Mouse (Mus musculus): ENCODE data around the gene Itga4.

Gene Itga4

GRCm38 (mm10) chr2:79255192-79256000, at the start of gene Itga4:
Gene Itga4, plus strand, starts transcription at chr2:79255426.
- peak; percentile 87 to 89 for DNase-seq

GRCm38 (mm10) chr2:79206191-79206755, 49.0 kb upstream of the Itga4 start:
- DNase-seq: no peak

- no peak for DNase-seq
These were observed 40.2 kb upstream of the Itga4 start for GRCm38 (mm10) chr2:79214982-79215381.

GRCm38 (mm10) chr2:79215479-79215878, 39.7 kb upstream of the Itga4 start:
- no peak for DNase-seq

GRCm38 (mm10) chr2:79224714-79225426, 30.4 kb upstream of the Itga4 start:
- DNase-seq: no peak

- no peak for DNase-seq
These were observed 27.4 kb upstream of the Itga4 start for GRCm38 (mm10) chr2:79227805-79228241.

- no peak for DNase-seq
These were observed 23.9 kb upstream of the Itga4 start for GRCm38 (mm10) chr2:79231056-79231949.

GRCm38 (mm10) chr2:79235767-79236487, 19.3 kb upstream of the Itga4 start:
- no peak for DNase-seq

GRCm38 (mm10) chr2:79237216-79237615, 18.0 kb upstream of the Itga4 start:
- no peak for DNase-seq

GRCm38 (mm10) chr2:79244276-79244675, 10.9 kb upstream of the Itga4 start:
- no peak for DNase-seq

- DNase-seq: no peak
These were observed 10.5 kb upstream of the Itga4 start for GRCm38 (mm10) chr2:79244743-79245142.

- no peak for DNase-seq
These were observed 6.9 kb upstream of the Itga4 start for GRCm38 (mm10) chr2:79248283-79248682.

- no peak for DNase-seq
These were observed 4.7 kb upstream of the Itga4 start for GRCm38 (mm10) chr2:79250510-79250909.

- peak in 1 of 2 experiments; percentile 19 for DNase-seq
These were observed 1.4 kb upstream of the Itga4 start for GRCm38 (mm10) chr2:79253754-79254197.

- DNase-seq: peak in 1 of 2 experiments; percentile 44
These were observed 536 bp upstream of the Itga4 start for GRCm38 (mm10) chr2:79254588-79255191.

GRCm38 (mm10) chr2:79256001-79256339, 744 bp downstream of the Itga4 start:
- no peak for DNase-seq

- DNase-seq: no peak
These were observed 1.1 kb downstream of the Itga4 start for GRCm38 (mm10) chr2:79256376-79256775.

- DNase-seq: no peak
These were observed 1.7 kb downstream of the Itga4 start for GRCm38 (mm10) chr2:79256880-79257279.

- no peak for DNase-seq
These were observed 2.2 kb downstream of the Itga4 start for GRCm38 (mm10) chr2:79257411-79257810.

GRCm38 (mm10) chr2:79259326-79259725, 4.1 kb downstream of the Itga4 start:
- peak; percentile 34 to 41 for DNase-seq

- peak; percentile 46 to 73 for DNase-seq
These were observed 10.4 kb downstream of the Itga4 start for GRCm38 (mm10) chr2:79265665-79266064.

GRCm38 (mm10) chr2:79266480-79266879, 11.3 kb downstream of the Itga4 start:
- DNase-seq: no peak

Measured in lung, postnatal 4 days (tissue).